Mouse (Mus musculus) kidney, adult 11 months (tissue): ENCODE data around the gene Usp39.
A peak's percentile ranks its signal among the peaks of the same experiment; 100 is the strongest.

ENCODE experiments used
- DNase-seq: peaks from one replicate; pipeline ENCODE4 v3.0.0; 2022

The Usp39 gene

GRCm38 (mm10) chr6:72371147-72371546, 26.2 kb upstream of the Usp39 start:
- no peak for DNase-seq

- DNase-seq: no peak
These were observed 25.1 kb upstream of the Usp39 start for GRCm38 (mm10) chr6:72370091-72370490.

DNA sequence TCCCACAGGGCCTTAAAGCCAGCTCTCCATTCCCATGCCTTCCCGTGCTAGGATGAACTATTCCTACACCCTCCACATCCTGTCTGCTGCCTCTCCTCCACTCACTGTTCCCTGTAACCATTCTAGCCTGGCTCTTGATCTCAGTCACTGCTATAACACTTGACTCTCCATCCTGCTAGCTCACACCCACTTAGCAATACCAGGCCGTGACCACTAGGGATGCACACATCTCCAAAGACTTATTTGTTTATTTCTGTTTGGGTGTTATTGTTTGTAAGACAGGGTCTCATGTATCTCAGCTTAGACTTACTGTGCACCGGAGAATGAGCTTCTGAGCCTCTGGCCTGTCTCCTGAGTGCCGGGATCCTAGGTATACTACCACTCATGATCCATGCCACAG, 24.6 kb upstream of the Usp39 start:
- DNase-seq: no peak

DNA sequence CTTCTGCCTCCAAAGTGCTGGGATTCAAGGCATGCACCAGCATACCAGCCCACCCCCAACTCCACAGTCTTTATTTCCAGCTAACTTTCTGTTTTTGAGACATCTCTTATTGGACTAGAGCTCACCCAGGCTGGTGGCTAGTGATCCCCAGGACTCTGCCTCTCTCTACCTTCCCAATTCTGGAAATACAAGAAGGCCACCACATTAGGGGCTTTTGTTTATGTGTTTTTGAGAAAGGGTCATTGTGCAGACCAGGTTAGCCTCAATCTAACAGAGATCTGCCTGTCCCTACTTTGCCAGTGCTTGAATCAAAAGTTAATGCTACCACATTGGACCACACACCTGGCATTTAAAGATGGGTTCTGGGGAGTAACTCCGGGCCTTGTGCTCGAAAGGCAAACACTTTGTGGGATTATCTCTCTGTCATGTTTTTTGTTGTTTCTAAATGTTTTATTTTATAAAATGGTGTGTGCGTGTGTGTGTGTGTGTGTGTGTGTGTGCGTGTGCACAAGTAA, 22.5 kb upstream of the Usp39 start:
- no peak for DNase-seq

DNA sequence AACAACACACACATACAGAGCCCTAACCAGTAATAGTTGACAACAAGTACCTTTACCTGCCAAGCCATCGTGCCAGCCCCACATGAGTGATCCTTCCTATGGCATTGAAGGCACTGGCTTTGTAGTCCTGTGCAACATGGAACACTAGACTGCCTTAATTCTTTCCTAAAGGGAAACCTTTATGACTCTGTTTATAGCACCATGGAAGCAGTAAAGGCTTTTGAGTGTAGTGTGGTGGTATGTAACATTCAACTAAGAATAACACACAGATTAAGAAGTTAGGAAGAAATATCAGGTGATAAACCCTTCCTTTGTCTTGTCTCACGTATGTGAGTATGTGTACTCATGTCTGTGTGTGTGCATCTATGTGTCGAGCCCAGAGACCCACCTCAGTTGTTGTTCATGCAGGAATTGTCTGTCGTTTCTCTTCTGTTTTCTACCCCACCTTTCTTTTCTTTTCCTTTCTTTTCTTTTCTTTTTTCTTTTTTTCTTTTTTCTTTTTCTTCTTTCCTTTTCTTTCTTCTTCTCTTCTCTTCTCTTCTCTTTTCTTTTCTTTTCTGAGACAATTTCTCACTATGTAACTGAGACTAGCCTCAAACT, 22.0 kb upstream of the Usp39 start, which contains the start of gene Rnf181:
Rnf181 (minus strand) TSS at position 113 of the 600 bp plus-strand sequence.
- no peak for DNase-seq

DNA sequence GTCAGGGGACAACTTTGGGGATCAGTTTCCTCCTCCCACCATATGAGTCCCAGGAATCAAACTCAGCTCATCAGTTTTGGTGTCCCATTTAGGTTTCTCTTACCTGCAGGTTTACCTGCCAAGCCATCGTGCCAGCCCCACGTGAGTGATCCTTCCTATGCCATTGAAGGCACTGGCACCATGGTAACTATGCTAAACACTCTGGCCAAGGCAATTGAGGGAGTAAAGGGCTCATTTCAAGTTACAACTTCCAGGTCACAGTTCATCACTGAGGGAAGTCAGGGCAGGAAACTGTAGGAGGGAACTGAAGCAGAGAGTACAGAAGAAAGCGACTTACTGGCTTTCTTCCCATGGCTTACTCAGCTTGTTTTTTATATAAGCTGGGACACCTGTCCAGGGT, 21.3 kb upstream of the Usp39 start:
- no peak for DNase-seq

DNA sequence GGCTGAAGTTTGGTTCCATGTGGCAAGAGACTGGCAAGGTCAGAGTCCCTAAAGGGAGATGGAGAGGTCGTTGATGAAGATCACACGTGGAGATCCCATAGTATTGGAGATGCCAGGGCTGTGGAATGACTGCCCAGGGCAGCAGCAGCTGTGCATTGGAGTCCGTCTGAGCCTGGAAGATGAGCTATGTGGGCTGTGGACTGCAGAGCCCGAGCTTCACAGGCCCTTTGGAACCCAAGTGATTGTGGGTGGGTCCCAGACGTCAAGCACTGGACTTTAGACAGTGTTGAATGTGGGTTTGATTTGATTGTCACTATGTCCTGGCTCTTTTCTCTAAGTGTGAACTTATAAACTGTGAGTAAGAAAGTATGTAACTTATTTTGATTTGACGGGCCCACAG, 20.0 kb upstream of the Usp39 start:
- no peak for DNase-seq

DNA sequence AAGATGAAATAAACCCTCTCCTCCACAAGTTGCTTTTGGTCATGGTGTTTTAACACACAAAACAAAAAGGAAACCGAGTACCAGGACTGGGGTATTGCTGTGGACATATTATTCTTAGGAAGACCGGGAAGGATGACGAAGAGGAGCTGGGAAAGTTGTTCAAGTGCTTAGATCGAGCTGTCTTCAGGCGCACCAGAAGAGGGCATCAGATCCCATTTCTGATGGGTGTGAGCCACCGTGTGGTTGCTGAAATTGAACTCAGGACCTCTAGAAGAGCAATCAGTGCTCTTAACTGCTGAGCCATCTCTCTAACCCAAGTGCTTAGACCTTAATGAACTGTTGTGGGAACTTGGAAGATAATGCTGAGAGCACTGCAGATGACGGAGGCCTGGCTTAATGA, 19.0 kb upstream of the Usp39 start:
- no peak for DNase-seq

- DNase-seq: peak; percentile 98
These were observed 17.4 kb upstream of the Usp39 start for GRCm38 (mm10) chr6:72362132-72363028.

DNA sequence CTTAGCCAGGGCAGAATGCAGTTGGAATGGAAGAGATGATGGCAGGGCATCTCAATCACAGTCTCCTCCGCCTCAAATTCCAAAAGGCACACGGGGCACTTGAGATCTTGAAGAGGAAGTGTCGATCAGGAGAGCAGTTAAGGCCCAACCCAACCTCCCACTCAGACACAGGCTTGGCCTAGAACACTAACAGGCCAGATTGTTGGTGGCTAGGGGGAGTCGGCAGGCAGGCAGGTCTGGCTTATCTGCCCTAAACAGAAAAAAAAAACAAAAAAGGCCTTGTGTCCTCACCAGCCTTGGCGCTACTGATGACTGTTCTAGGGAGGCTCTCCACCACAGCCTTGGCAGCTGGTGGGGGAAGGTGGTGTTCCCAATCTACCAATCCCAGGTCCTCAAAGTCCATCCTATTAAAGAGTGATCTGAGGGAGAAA, 16.2 kb upstream of the Usp39 start:
- no peak for DNase-seq

GRCm38 (mm10) chr6:72360599-72360935, 15.6 kb upstream of the Usp39 start:
- peak; percentile 79 for DNase-seq

DNA sequence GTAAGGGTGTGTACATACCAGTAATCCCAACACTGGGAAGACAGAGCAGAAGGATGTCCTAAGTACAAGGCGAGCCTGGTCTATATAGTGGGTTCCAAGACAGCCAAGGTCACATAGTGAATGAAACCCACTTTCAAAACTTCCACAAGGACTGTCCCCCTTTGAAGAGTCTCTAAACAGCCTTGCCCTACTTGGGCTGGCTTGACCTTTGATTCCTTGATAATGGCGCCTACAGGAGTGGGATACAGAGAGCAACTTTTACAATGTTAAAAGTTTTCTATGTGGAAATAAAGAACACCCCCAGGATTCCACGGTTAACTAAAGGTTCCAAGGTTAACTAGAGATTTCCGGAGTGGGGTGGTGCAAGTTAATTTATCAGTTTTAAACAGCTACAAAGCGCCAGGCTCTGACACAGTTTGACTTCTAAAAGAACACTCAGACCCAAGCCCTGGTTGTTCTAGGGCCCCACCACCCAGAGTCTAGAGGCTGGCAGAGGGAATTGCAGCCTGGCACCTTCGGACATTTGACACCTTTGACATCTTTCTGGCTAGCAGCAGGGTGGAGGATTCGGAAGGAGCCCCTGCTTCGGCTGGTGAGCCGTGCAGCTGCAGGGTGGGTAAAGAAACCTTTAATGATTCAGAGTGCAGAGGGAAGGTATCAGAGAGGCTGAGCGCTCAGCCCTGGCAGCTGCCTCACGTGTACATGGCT, 15.1 kb upstream of the Usp39 start:
- DNase-seq: peak; percentile 63

DNA sequence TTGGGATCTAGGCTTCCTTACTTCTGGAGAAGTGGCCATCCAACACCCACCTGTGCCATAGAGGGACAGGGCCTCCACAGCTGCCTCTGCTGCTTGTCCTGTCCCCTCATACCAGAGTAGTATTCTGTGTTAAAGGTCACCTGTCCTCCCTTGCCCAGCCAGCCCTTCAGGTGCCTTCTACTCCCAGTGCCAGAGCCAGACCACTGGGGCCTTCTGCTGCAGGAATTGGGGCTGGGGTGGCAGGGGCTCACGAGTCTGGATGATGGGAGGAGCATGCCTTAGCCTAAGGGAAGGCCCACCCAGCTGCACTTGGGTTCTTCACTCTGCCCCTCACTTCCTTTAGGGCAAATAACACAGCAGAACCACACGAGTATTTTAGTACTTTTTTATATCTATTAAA, 14.4 kb upstream of the Usp39 start:
- DNase-seq: no peak

GRCm38 (mm10) chr6:72358086-72358764, 13.2 kb upstream of the Usp39 start:
- no peak for DNase-seq

GRCm38 (mm10) chr6:72357164-72358079, 12.4 kb upstream of the Usp39 start:
- DNase-seq: peak; percentile 33

DNA sequence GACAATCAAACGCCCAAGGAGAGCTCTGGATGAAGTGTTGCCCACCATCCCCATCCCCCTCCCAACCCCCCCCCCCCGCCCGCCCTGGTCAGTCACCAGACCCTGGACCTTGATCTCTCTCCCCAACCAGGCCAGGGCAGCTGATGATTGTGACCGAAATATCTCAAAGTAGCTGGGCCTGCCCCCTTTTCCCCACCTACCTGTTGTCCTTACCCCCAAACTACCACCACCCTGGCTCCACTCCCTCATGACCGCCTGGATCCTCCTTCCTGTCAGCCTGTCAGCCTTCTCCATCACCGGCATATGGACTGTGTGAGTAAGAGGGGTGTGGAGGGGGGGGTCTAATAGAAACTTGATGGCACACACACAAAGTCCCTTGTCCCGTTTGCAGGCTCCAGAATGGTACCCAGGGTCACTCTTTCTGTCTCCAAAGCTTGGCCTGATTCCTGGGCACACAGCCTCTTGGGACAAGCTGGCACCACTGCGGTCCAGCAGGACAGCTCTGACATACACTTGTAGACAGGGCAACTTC, 11.1 kb upstream of the Usp39 start:
- peak; percentile 58 for DNase-seq

DNA sequence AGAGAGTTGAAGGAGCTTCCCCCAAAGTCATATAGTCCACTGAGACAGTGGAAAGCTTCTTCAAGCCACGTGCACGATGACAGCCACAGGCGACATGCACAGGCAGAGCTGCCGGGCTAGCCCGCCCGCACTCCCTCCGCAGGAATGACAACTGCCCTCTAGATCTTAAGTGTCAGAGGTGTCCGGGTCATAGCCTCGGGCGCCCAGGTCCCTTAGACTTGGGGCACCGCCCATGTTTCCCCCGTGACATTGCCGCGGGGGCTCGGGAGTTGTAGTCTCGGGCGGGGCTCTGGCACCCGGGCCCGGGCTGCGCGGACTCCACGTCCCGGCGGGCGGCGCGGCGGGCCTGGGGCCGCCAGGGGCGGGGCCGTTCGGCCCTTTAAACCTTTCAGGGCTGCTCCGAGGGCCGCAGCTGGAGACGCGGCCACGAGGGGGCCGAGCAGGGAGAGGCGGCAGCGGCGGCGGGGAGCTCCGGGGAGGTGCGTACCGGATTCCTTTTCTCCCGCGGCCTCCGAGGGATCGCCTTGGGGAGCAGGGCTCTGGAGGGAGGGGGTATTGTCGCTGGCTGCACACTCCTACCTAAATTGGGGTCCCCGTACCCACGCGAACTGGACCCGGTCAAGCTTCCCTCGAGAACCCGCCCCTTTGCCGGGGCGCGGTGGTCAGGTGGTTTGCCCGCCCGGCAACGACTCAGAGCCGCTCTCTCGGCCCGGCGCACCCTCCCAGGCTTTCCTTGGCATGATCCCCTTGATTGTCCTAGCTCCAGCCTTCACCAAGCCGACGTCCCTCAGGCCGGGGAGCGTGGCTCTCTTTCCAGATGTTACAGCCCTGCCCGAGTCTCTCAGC, 10.3 kb upstream of the Usp39 start, which contains the start of gene Tmem150a:
Tmem150a (plus strand) TSS at position 382 of the 846 bp plus-strand sequence.
- DNase-seq: peak; percentile 92

- DNase-seq: no peak
These were observed 9.0 kb upstream of the Usp39 start for GRCm38 (mm10) chr6:72354025-72354424.

GRCm38 (mm10) chr6:72352636-72353405, 7.8 kb upstream of the Usp39 start:
- DNase-seq: no peak

DNA sequence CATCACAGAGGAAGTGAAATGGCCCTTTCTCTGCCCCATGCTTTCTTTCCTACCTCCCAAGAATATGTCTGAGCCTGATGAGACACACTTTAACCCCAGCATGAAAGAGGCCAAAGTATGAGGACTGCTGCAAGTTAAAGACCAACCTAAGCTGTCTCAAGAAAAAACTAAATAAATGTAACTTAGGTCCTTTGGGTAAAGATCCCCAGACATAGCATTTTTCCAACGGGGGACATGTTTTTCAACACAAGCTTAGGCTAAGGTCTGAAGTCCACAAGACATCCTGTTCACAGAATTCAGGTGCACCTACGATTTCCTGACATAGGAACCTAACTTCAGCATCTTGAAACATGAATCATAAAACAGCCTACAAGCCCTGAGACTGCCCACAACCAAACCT, 5.2 kb upstream of the Usp39 start:
- DNase-seq: peak; percentile 33
